Mouse (Mus musculus) liver, adult 2 months (tissue): ENCODE results near the gene Atp6v1g2.

Experiments
- CTCF ChIP-seq: fragments of 200-500 bp; IDR thresholded peaks from 2 replicates; pipeline ENCODE4 v1.5.1; 2011; ENCODE audit warnings: low read depth, low read length, control low read depth
- POLR2A ChIP-seq: fragments of 200-500 bp; IDR thresholded peaks from 2 replicates; pipeline ENCODE4 v1.6.1; 2011; ENCODE audit warnings: low read length, control low read depth; ENCODE audit not compliant: insufficient read depth; ENCODE audit errors: extremely low read depth

DNA sequence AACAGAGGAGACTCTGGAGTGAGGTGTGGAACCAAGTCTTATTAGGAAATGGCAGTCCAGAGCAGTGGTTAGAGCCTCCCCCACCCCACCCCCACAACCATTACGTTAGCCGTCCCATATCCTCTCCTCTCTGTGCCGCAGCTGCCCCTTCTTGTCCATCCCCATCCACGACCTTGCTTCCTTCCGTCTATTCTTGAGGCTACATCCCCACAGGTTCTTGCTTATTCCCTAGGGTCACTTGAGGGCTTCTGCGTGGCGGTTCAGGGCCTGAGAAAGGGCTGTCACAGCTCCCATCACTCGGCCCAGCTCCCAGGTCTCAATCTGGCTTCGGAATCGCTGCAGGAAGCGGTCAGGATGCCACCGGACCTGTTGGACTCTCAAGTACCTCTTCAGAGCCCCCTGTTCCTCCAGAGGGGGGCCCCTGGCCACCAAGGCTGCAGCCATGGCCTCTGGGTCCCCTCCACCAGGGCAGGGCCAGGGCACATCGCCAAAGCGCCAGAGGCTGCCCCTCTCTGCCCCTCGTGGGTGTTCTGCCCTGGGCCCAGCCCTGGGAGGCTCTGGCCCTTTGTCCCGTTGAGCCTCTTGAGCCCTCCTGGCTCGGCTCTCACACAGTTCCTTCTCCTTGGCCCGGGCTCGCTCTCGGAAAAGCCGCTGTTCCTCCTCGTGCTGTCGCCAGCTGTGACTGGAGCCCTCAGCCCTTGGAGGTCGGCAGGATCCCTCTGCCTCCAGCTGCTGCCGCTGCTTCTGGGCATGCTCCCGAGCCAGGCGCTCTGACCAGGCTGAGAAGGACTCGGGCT lies 13.1 kb upstream of the Atp6v1g2 start, which contains the start of gene Gm16181:
- TF ChIP-seq CTCF (no peak), POLR2A (no peak)
